Mouse (Mus musculus): ENCODE data around the gene Abhd6. TPM values are rescaled to one million over a fixed set of nuclear protein-coding genes. Genes with fewer than 3 reads are reported as not detected.
A peak's percentile ranks its signal among the peaks of the same experiment; 100 is the strongest.

Gene Abhd6
- 100 to 1,000 TPM in 1 of 2 experiments, 10 to 100 TPM in 1; 70.4 to 108 TPM for total RNA-seq (2021)
- long read RNA-seq, experiment 1, transcript Abhd6-201 (9 exons, 1,401 nt), result minor isoform, 7 of 179 reads
- long read RNA-seq, experiment 1, transcript Abhd6-202 (9 exons, 2,226 nt), result major isoform, 122 of 179 reads
- long read RNA-seq, experiment 1, partial matches to known transcripts, result 40 of 179 reads
- long read RNA-seq, experiment 1, other reads (novel, unspliced or antisense), result 6 of 179 reads
- long read RNA-seq, experiment 2, transcript Abhd6-202 (9 exons, 2,226 nt), result major isoform, 36 of 53 reads
- long read RNA-seq, experiment 2, partial matches to known transcripts, result 4 of 53 reads
- long read RNA-seq, experiment 2, other reads (novel, unspliced or antisense), result 9 of 53 reads

GRCm38 (mm10) chr14:8002432-8003092, at the start of gene Abhd6:
Gene Abhd6, plus strand, starts transcription at chr14:8002902.
- peak; percentile 92 to 93 for DNase-seq

GRCm38 (mm10) chr14:7954071-7954471, 48.6 kb upstream of the Abhd6 start:
- DNase-seq, result no peak

- DNase-seq, result no peak
Measured at GRCm38 (mm10) chr14:7956427-7956826, 46.3 kb upstream of the Abhd6 start.

GRCm38 (mm10) chr14:7957049-7957448, 45.7 kb upstream of the Abhd6 start, which contains the start of gene Gm45521:
Gene Gm45521, plus strand, starts transcription at chr14:7957288.
- no peak for DNase-seq

GRCm38 (mm10) chr14:7960616-7961015, 42.1 kb upstream of the Abhd6 start:
- DNase-seq, result peak in 1 of 2 experiments; percentile 41

- DNase-seq, result no peak
Measured at GRCm38 (mm10) chr14:7961714-7962113, 41.0 kb upstream of the Abhd6 start.

GRCm38 (mm10) chr14:7962626-7963025, 40.1 kb upstream of the Abhd6 start:
- DNase-seq, result no peak

GRCm38 (mm10) chr14:7963160-7963559, 39.5 kb upstream of the Abhd6 start:
- no peak for DNase-seq

GRCm38 (mm10) chr14:7964219-7964889, 38.3 kb upstream of the Abhd6 start:
- DNase-seq, result peak; percentile 45 to 71

- no peak for DNase-seq
Measured at GRCm38 (mm10) chr14:7971889-7972493, 30.7 kb upstream of the Abhd6 start.

GRCm38 (mm10) chr14:7974643-7975042, 28.1 kb upstream of the Abhd6 start:
- no peak for DNase-seq

GRCm38 (mm10) chr14:7975177-7975576, 27.5 kb upstream of the Abhd6 start:
- DNase-seq, result no peak

GRCm38 (mm10) chr14:7977471-7977870, 25.2 kb upstream of the Abhd6 start:
- no peak for DNase-seq

- no peak for DNase-seq
Measured at GRCm38 (mm10) chr14:7978183-7978582, 24.5 kb upstream of the Abhd6 start.

- DNase-seq, result no peak
Measured at GRCm38 (mm10) chr14:7981226-7981625, 21.5 kb upstream of the Abhd6 start.

- no peak for DNase-seq
Measured at GRCm38 (mm10) chr14:7986913-7987312, 15.8 kb upstream of the Abhd6 start.

GRCm38 (mm10) chr14:7989371-7989770, 13.3 kb upstream of the Abhd6 start:
- no peak for DNase-seq

GRCm38 (mm10) chr14:7989961-7990360, 12.7 kb upstream of the Abhd6 start:
- DNase-seq, result no peak

GRCm38 (mm10) chr14:7991108-7991776, 11.5 kb upstream of the Abhd6 start:
- DNase-seq, result no peak

- DNase-seq, result no peak
Measured at GRCm38 (mm10) chr14:7992158-7992557, 10.5 kb upstream of the Abhd6 start.

GRCm38 (mm10) chr14:7994271-7994767, 8.4 kb upstream of the Abhd6 start, which contains the start of gene Dnase1l3:
Gene Dnase1l3, minus strand, starts transcription at chr14:7994573.
- peak; percentile 67 to 74 for DNase-seq

Measured in adrenal gland, postnatal 36 days (tissue).